Mouse (Mus musculus): Measurements from ENCODE around the gene Gzf1.

The Gzf1 gene

GRCm38 (mm10) chr2:148680775-148681291 lies at the start of gene Gzf1:
Gene Gzf1 (plus strand): TSS chr2:148681023.
- peak; percentile 97 for DNase-seq (ENCODE audit: low read depth, low spot score)

- DNase-seq (ENCODE audit: low read depth, low spot score), result no peak
These were observed 49.2 kb upstream of the Gzf1 start for GRCm38 (mm10) chr2:148631602-148632001.

GRCm38 (mm10) chr2:148634466-148634865 lies 46.4 kb upstream of the Gzf1 start:
- DNase-seq (ENCODE audit: low read depth, low spot score), result no peak

- DNase-seq (ENCODE audit: low read depth, low spot score), result no peak
These were observed 38.0 kb upstream of the Gzf1 start for GRCm38 (mm10) chr2:148642610-148643370.

- DNase-seq (ENCODE audit: low read depth, low spot score), result no peak
These were observed 36.3 kb upstream of the Gzf1 start for GRCm38 (mm10) chr2:148644421-148645000.

GRCm38 (mm10) chr2:148650587-148651357 lies 30.1 kb upstream of the Gzf1 start:
- DNase-seq (ENCODE audit: low read depth, low spot score), result no peak

GRCm38 (mm10) chr2:148654961-148655360 lies 25.9 kb upstream of the Gzf1 start:
- DNase-seq (ENCODE audit: low read depth, low spot score), result no peak

GRCm38 (mm10) chr2:148663458-148663857 lies 17.4 kb upstream of the Gzf1 start:
- no peak for DNase-seq (ENCODE audit: low read depth, low spot score)

GRCm38 (mm10) chr2:148672199-148673096 lies 8.4 kb upstream of the Gzf1 start, which contains the start of gene Nxt1:
Gene Nxt1 (plus strand): TSS chr2:148672601.
- peak; percentile 98 for DNase-seq (ENCODE audit: low read depth, low spot score)

GRCm38 (mm10) chr2:148677801-148678200 lies 3.0 kb upstream of the Gzf1 start:
- no peak for DNase-seq (ENCODE audit: low read depth, low spot score)

GRCm38 (mm10) chr2:148679346-148679745 lies 1.5 kb upstream of the Gzf1 start:
- DNase-seq (ENCODE audit: low read depth, low spot score), result peak; percentile 49

- no peak for DNase-seq (ENCODE audit: low read depth, low spot score)
These were observed 653 bp downstream of the Gzf1 start for GRCm38 (mm10) chr2:148681461-148681891.

- no peak for DNase-seq (ENCODE audit: low read depth, low spot score)
These were observed 2.2 kb downstream of the Gzf1 start for GRCm38 (mm10) chr2:148683031-148683430.

GRCm38 (mm10) chr2:148684972-148685371 lies 4.1 kb downstream of the Gzf1 start:
- DNase-seq (ENCODE audit: low read depth, low spot score), result no peak

- DNase-seq (ENCODE audit: low read depth, low spot score), result no peak
These were observed 4.9 kb downstream of the Gzf1 start for GRCm38 (mm10) chr2:148685709-148686108.

- no peak for DNase-seq (ENCODE audit: low read depth, low spot score)
These were observed 6.0 kb downstream of the Gzf1 start for GRCm38 (mm10) chr2:148686862-148687261.

- DNase-seq (ENCODE audit: low read depth, low spot score), result no peak
These were observed 7.1 kb downstream of the Gzf1 start for GRCm38 (mm10) chr2:148687971-148688370.

GRCm38 (mm10) chr2:148689444-148690140 lies 8.8 kb downstream of the Gzf1 start:
- no peak for DNase-seq (ENCODE audit: low read depth, low spot score)

GRCm38 (mm10) chr2:148690291-148690690 lies 9.5 kb downstream of the Gzf1 start:
- DNase-seq (ENCODE audit: low read depth, low spot score), result no peak

GRCm38 (mm10) chr2:148690781-148691180 lies 10.0 kb downstream of the Gzf1 start:
- DNase-seq (ENCODE audit: low read depth, low spot score), result no peak
